Comparison of ENCODE assay signal across 8 mouse cellular contexts in genomic region chr19:36925671-36926552, GRCm38 (mm10). TPM values are rescaled to one million over a fixed set of nuclear protein-coding genes. Genes with fewer than 3 reads are reported as not detected.
DNase-seq lines count a peak whose midpoint lies in the region; ATAC-seq and TF ChIP-seq lines count a peak whose summit lies in the region.

TSS of gene Btaf1 (plus strand) at chr19:36926079.

- TF ChIP-seq CTCF in gastrocnemius, adult 2 months (IDR thresholded peaks at IDR 0.05) = no peak
- no peak; the same call in 1 of the 2 replicates for TF ChIP-seq CTCF in hindbrain, postnatal 0 days (IDR thresholded peaks at IDR 0.05; ENCODE audit: low read depth)

- H3K27ac ChIP-seq in gastrocnemius, adult 2 months = peak within 1 kb of the TSS; percentile 97
- peak within 1 kb of the TSS; percentile 96 for H3K27ac ChIP-seq in hindbrain, postnatal 0 days

- intact Hi-C loops in gastrocnemius, adult 2 months (cut with DNase I) = no loop called here
- intact Hi-C loops in left cerebral cortex, postnatal 10 days (cut with DNase I) = loop anchor here (5.0 kb wide), 1 partner anchor 341 kb away; no protein-coding TSS in a partner anchor

- DNase-seq in gastrocnemius, adult 2 months = peak; percentile 90
- DNase-seq in hindbrain, postnatal 0 days (ENCODE audit: low spot score) = peak; percentile 96
- DNase-seq in left cerebral cortex, postnatal 10 days (ENCODE audit: extremely low spot score in 1 of 2, low spot score in 2 of 2) = peak; percentile 69 to 93
- peak; percentile 76 for DNase-seq in right cerebral cortex, postnatal 36 days (ENCODE audit: low spot score in 2 of 2)
- peak; percentile 93 for DNase-seq in yolk sac, embryonic 10.5 days (ENCODE audit: low spot score)

- H3K4me2 ChIP-seq in hindbrain, postnatal 0 days (ENCODE audit: low read depth, low read length) = peak within 1 kb of the TSS; percentile 75

- H3K4me3 ChIP-seq in gastrocnemius, adult 2 months = peak within 1 kb of the TSS; percentile 95
- peak within 1 kb of the TSS; percentile 92 for H3K4me3 ChIP-seq in hindbrain, postnatal 0 days (ENCODE audit: low read length)

- H3K9me3 ChIP-seq in hindbrain, postnatal 0 days (ENCODE audit: low read length) = no peaks in the 10 kb centered on the region

- peak within 1 kb of the TSS; percentile 82 for H3K9ac ChIP-seq in hindbrain, postnatal 0 days (replicated peaks; ENCODE audit: low read length)

- no peaks in the 10 kb centered on the region for H3K36me3 ChIP-seq in hindbrain, postnatal 0 days (ENCODE audit: insufficient read depth, low read length)

- WGBS in hindbrain, postnatal 0 days = under 1% methylated on average over 96 of the region's 98 CpGs

- no peaks in the 10 kb centered on the region for H3K27me3 ChIP-seq in hindbrain, postnatal 0 days (ENCODE audit: insufficient read depth, low read length)

- ATAC-seq in activated CD4-positive, CD25-positive, alpha-beta regulatory T cell, adult 4 months = peak; percentile 79
- peak; percentile 64 for ATAC-seq in common myeloid progenitor, adult 5-6 weeks (replicated peaks; ENCODE audit: low read depth, poor library complexity, severe bottlenecking)
- ATAC-seq in hindbrain, postnatal 0 days = peak; percentile 98
- peak; percentile 66 for ATAC-seq in megakaryocyte-erythroid progenitor cell, adult 5-6 weeks (replicated peaks; ENCODE audit: low FRiP score, low TSS enrichment, poor library complexity, severe bottlenecking)

- H3K4me1 ChIP-seq in hindbrain, postnatal 0 days (ENCODE audit: insufficient read depth, low read length) = 0 out of 2 replicates have a peak, but pooled peaks cover 3% of the 10 kb centered on the region

RNA-seq across cellular contexts. Expression of gene Btaf1, which starts in this region (rescaled TPM):
- polyA plus RNA-seq in activated CD4-positive, CD25-positive, alpha-beta regulatory T cell, adult 4 months (2017; shearing (Covaris generic)) = 1 to 10 TPM; 8.2 to 9.1 TPM
- total RNA-seq in common myeloid progenitor, adult 5-6 weeks (2017) = 81.9 and 95.0 TPM in 2 replicates
- total RNA-seq in gastrocnemius, adult 2 months (2021) = 10 to 100 TPM in 1 of 2 experiments, 1 to 10 TPM in 1; 9.8 to 13.5 TPM
- 16.9 and 17.1 TPM in 2 replicates for total RNA-seq in hindbrain, postnatal 0 days (2014; rRNA removed)
- polyA plus RNA-seq in hindbrain, postnatal 0 days (2015; fragmentation: Nextera tagmentation; extraction: Ambion mirVana) = 3.5 TPM in 2 replicates
- total RNA-seq in left cerebral cortex, postnatal 10 days (2021) = 10 to 100 TPM; 21.6 to 25.0 TPM
- total RNA-seq in megakaryocyte-erythroid progenitor cell, adult 5-6 weeks (2014; fragmentation: Nextera tagmentation) = 68.1 and 86.4 TPM in 2 replicates
- 131 and 145 TPM in 2 replicates for total RNA-seq in megakaryocyte-erythroid progenitor cell, adult 5-6 weeks (2017)

Comparison
In these comparisons a context has a peak if more than half of its experiments do, and no peak if none do; other contexts are left out.
1. Peak in every context shown above with its lines: DNase-seq, ATAC-seq, H3K4me3 ChIP-seq and H3K27ac ChIP-seq.